Mouse (Mus musculus) c-Kit-positive CD71-negative TER-119-negative erythroid progenitor cells, embryonic 14.5 days (primary cell): Measurements from ENCODE around the gene Ptpn1.
A peak's percentile ranks its signal among the peaks of the same experiment; 100 is the strongest.

ENCODE experiments used
- DNase-seq: peaks from one replicate; pipeline ENCODE4 v3.0.0-alpha.2; 2013; ENCODE audit warnings: low read depth

Gene Ptpn1

DNA sequence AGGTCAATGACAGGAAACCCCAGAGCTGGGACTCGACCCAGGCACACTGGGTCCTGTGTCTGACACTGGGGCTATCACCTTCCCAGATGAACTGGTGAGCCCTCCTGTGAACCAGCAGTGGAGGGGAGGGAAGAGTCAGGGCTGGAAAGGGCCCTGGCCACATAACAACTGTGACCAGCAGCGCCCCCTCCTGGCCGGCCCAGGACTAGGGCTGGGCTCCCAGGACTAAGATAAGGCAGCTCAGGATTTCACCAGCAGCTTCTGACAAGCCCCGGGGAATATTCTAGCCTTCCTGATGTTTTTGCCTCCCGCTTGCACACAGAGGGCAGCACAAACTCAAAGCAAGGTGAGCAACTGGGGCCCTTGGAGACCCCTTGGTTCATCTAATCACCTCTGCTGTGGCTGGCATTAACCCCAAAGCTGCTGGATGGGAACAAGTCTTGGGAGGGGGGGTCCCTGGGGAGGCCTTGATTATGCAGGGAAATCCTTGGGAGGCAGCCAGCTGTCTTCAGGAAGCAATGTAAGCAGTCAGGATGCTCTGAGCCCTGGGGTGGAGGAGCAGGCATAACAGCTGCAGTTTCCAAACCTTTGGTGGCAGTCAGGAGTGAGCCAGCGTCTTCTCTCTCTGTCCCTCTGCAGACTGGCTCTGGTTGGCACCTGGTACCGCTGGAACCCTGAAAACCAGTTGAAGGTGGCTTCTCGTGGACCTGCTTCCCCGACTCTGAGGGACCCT, 78.2 kb downstream of the Ptpn1 start, which contains the start of gene Ripor3:
Gene Ripor3 (minus strand): TSS at position 683 of the 733 bp plus-strand sequence.
- peak; percentile 61 for DNase-seq

DNA sequence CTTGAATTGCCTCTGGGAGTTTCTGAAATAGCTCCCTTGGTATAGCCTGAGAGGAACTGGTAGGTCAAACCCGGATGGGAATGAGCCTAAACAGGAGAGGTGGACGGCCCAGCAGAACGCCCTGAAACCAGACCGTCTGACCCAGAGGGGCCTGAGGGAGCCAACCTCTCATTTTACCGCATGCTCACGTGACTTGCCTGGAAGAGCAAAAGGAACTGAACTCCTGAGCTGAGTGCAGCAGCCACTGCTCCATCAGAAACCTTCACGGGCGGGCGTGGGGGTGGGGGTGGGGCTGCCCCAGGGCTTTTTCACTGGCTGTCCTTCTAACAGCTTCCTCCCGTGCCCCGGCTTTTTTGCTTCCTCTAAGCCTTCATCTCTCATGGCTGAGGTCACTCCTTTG, 79.0 kb downstream of the Ptpn1 start:
- no peak for DNase-seq

DNA sequence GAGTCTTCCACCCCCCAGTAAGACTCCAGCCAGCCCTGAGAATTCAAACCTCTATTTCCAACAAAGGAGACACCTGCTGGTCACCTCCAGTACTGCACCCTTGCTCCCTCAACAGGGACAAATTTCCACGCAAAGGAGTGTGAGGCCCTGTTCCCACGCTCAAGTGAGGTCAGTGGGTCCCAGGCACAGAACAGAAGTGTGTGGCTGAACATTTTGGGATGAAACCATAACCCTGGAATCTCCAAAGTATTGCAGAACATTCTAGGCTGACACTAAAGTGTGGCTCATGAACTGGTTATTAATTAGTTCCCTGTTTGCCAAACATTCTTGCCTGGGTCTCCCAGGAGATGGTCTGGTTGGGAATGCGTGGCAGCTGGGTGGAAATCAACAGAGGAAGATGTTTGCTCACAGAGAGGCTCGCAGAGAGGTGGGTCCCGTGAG, 85.1 kb downstream of the Ptpn1 start:
- DNase-seq, result peak; percentile 54

DNA sequence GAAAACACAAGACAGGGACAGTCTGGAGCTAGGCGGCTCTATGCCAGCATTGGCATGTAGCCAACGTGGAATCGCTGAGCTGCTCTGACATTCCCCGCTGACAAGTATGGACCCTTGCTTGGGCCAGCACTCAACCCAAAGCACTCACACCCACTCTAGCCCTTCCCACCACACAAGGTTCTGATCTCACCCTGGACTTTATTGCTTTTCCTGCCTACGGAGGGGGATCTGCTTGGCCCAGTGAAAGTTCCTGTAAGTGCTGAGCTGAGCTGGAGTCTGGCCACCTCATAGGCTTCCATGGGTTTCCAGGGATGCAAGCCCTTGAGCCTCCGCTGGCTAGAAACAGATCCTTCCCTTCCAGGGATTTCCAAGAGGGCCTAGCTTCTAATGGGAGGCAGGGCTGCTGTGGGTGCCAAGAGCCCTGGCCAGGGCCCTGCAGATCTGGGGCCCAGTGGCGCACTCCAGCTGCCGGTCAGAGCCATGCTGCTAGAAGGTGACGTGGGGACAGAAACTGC, 87.4 kb downstream of the Ptpn1 start:
- DNase-seq, result no peak

DNA sequence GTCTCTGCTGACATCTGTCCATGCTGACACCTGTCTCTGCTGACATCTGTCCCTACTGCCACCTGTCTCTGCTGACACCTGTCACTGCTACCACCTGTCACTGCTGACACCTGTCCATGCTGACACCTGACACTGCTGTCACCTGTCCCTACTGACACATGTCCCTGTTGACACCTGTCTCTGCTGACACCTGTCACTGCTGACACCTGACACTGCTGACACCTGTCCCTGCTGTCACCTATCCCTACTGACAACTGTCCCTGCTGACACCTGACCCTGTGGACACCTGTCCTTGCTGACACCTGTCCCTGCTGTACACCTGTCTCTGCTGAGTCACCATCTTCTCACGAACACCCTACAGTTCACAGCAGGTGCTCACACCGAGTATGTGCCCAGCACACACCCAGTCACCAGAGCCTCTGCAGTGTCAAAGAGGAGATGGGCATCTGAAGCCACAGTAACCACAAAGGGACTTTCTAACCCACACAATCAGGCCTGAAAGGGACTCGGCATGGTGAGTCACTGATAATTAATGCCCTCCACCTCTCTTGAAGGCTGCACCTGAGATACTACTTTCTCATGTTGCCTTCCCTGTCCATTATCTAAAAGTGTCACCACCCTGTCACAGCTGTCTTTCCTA, 92.0 kb downstream of the Ptpn1 start:
- DNase-seq, result no peak

DNA sequence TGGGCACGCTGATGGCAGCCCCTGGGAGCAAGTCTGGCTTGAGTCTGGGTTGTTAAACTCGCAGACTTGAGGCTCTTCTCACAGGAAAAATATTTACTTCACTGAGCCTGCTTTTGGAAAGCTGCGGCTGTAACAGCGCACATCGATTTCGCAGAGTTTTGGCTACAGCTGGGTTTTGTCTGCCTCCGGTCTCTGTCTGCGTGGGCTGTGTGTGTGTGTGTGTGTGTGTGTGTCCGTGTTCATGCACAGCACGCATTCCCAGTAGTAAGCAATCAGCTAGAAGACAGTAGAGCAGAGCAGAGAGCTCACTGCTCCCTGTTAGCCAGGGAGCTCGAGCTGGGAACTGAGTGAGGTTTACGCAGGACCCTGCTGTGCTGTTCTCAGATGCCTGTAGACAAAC, 93.3 kb downstream of the Ptpn1 start:
- no peak for DNase-seq

DNA sequence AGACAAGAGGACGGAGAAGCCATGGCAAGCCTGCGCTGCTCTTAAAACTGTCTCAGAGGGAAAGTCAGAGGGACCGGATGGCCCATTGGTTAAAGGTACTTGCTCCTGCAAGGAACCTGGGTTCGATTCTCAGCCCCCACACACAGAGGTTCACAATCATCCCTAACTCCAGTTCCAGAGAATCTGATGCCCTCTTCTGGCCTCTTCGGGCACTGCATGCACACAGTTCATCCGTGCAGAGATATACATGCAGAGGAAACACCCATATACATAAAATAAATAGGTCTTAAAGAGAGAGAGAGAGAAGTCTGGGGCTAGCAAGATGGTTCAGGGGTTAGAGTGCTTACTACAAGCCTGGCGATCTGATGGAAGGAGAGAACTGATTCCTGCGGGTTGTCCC, 94.0 kb downstream of the Ptpn1 start:
- no peak for DNase-seq

DNA sequence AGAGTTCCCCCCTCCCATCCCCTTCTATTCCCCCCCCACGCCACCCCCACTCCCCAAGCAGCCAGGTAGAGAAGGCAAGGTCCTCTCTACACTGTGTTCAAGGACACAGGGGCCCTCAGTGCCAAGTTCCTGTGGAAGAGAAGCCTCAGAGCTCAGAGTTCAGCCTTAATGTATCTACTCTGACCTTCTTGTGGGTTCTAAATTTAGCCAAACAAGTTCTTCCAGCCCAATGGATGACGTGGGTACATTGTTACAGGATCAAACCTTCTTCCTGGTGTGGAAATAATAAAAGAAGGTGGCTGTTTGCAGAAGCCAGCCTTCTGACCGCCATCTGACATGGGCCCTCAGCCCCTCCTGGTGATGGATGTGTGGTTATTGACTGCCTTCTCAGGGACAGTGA, 94.6 kb downstream of the Ptpn1 start:
- DNase-seq, result no peak

DNA sequence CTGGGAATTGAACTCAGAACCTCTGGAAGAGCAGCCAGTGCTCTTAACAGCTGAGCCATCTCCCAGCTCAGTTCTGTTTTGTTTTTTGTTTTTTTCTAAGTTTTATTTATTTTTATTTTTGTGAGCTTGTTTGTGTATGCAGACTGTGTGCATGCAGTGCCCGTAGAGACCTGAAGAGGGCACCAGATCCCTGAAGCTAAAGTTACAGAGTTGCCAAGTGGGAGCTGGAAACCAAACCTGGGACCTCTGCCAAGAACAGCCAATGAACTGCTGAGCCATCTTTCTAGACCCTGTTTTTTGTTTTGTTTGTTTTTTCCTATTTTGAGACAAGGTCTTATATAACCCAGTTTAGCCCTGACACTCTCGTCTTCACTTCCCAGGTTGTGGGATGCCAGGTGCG, 96.5 kb downstream of the Ptpn1 start:
- DNase-seq, result no peak
